Mouse (Mus musculus) cortical plate, adult 2 months (tissue): ENCODE results near the gene Grb7.

Experiments
- CTCF ChIP-seq: fragments of 200-500 bp; IDR thresholded peaks from 2 replicates; pipeline ENCODE4 v1.5.1; 2011; ENCODE audit warnings: mild to moderate bottlenecking, control low read depth, low read length; ENCODE audit not compliant: insufficient read depth; ENCODE audit errors: extremely low read depth
- POLR2A ChIP-seq: fragments of 200-500 bp; IDR thresholded peaks from 2 replicates; pipeline ENCODE4 v1.6.1; 2011; ENCODE audit warnings: mild to moderate bottlenecking, low read length, control low read depth; ENCODE audit not compliant: insufficient read depth; ENCODE audit errors: extremely low read depth

GRCm38 (mm10) chr11:98495176-98495719 is 49.1 kb downstream of the Grb7 start:
- TF ChIP-seq CTCF (no peak), POLR2A (no peak)
